Mouse (Mus musculus): ENCODE measurements around the gene Tbc1d1. TPM values are rescaled to one million over a fixed set of nuclear protein-coding genes. Genes with fewer than 3 reads are reported as not detected.

Tbc1d1 gene
- polyA plus RNA-seq, 1 experiment, result 41.8 TPM

DNA sequence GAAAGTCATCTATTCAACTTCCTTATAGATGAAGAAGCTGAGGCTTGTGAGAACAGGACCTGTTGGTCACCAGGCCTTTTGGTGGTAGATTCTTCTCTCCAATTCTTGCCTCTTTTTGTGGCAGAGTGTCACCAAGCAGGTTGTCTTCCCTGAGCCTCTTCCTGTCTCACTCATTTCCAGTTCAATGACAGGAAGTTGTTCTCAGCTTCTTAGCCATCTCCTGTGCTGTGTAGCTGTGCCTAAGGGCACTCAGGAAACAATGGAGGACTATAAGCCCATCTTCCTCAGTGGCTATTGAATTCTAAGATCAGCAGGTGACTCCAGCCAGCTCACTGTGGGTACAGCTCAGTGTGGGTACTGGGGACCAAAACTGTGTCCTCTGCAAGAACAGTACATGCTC, 139.5 kb downstream of the Tbc1d1 start:
- Histone ChIP-seq H3ac (ENCODE audit: control insufficient read depth, insufficient read length) (no peak overlapping the region), H3K4me2 (ENCODE audit: low read depth) (no peak overlapping the region), H3K27me3 (ENCODE audit: control insufficient read depth, insufficient read depth, insufficient read length) (no peaks in the 10 kb centered on the region), H3K4me3 (no peak overlapping the region), H3K79me2 (ENCODE audit: control insufficient read depth, insufficient read depth) (no peaks in the 10 kb centered on the region), H3K36me3 (ENCODE audit: control insufficient read depth, insufficient read depth) (peaks cover 10% of the 10 kb centered on the region)
- TF ChIP-seq MYOG (IDR thresholded peaks at IDR 0.05; ENCODE audit: control insufficient read depth in 1 of 3, insufficient read depth in 1 of 3, insufficient read length in 2 of 3, low read depth in 2 of 3), result no peak
- no peak for TF ChIP-seq TCF12 (IDR thresholded peaks at IDR 0.05; ENCODE audit: insufficient read depth, poor library complexity, severe bottlenecking)
- no peak for TF ChIP-seq POLR2A (IDR thresholded peaks at IDR 0.05; ENCODE audit: insufficient read length, low read depth)
- TF ChIP-seq E2F4 (IDR thresholded peaks at IDR 0.05; ENCODE audit: insufficient read depth), result no peak
- no peak for TF ChIP-seq CEBPB (IDR thresholded peaks at IDR 0.05; ENCODE audit: insufficient read depth, poor library complexity, severe bottlenecking)
- TF ChIP-seq USF1 (IDR thresholded peaks at IDR 0.05; ENCODE audit: low read depth), result no peak
- no peak for TF ChIP-seq POLR2AphosphoS2 (IDR thresholded peaks at IDR 0.05; ENCODE audit: insufficient read length, low read depth)
- TF ChIP-seq MAX (IDR thresholded peaks at IDR 0.05; ENCODE audit: low read depth), result no peak
- TF ChIP-seq TCF3 (IDR thresholded peaks at IDR 0.05; ENCODE audit: insufficient read length, low read depth), result no peak

DNA sequence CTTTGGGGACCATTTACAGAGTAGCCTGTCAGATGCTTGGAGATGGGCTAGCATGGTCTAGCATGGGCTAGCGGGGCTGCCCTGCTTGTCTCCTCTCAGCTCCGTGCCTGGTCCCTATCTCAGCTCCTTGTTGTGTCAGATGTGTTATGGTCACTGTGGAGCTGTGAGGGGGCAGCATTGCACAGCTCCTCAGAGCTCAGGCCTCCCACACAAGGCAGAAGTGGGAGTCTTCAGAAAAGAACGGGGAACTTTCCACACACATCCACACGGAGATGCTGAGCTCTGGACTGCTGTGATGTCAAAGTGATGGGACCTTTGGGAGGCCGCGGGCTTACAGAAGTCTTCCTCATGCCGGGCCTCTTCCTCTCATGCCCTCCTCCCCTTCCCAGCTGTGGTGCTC, 140.2 kb downstream of the Tbc1d1 start:
- Histone ChIP-seq H3K27me3 (ENCODE audit: control insufficient read depth, insufficient read depth, insufficient read length) (no peaks in the 10 kb centered on the region), H3K79me2 (ENCODE audit: control insufficient read depth, insufficient read depth) (no peaks in the 10 kb centered on the region), H3K36me3 (ENCODE audit: control insufficient read depth, insufficient read depth) (peaks cover 10% of the 10 kb centered on the region), H3K4me2 (ENCODE audit: low read depth) (no peak overlapping the region), H3K4me3 (no peak overlapping the region), H3ac (ENCODE audit: control insufficient read depth, insufficient read length) (no peak overlapping the region)
- TF ChIP-seq CEBPB (IDR thresholded peaks at IDR 0.05; ENCODE audit: insufficient read depth, poor library complexity, severe bottlenecking), result no peak
- TF ChIP-seq TCF3 (IDR thresholded peaks at IDR 0.05; ENCODE audit: insufficient read length, low read depth), result no peak
- TF ChIP-seq MYOG (IDR thresholded peaks at IDR 0.05; ENCODE audit: control insufficient read depth in 1 of 3, insufficient read depth in 1 of 3, insufficient read length in 2 of 3, low read depth in 2 of 3), result no peak
- no peak for TF ChIP-seq POLR2A (IDR thresholded peaks at IDR 0.05; ENCODE audit: insufficient read length, low read depth)
- no peak for TF ChIP-seq USF1 (IDR thresholded peaks at IDR 0.05; ENCODE audit: low read depth)
- no peak for TF ChIP-seq MYOD1 (IDR thresholded peaks at IDR 0.05; ENCODE audit: control insufficient read depth in 1 of 3, insufficient read length in 2 of 3, low read depth in 2 of 3)
- TF ChIP-seq E2F4 (IDR thresholded peaks at IDR 0.05; ENCODE audit: insufficient read depth), result no peak
- no peak for TF ChIP-seq MAX (IDR thresholded peaks at IDR 0.05; ENCODE audit: low read depth)
- no peak for TF ChIP-seq REST (IDR thresholded peaks at IDR 0.05; ENCODE audit: insufficient read depth, insufficient read length)

DNA sequence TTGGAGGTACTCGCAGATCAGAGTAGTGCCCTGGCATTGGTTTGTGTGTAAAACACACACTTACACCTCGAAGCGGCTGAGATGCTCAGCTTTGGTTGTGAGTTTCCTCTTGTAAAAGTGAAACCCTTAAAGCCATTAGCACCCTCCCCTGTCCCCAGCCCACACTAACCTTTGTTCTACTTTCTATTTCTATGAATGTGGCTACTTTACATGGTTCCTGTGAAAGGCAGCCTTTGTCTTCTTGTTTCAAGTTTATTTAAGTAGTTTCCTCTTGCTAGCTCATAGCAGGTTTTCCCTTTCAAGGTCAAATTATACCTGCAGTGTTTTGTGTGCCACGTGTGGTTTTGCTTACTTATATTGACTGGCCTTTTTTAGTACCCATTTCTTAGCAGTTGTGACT, 141.0 kb downstream of the Tbc1d1 start:
- H3ac ChIP-seq (ENCODE audit: control insufficient read depth, insufficient read length), result no peak overlapping the region
- no peak overlapping the region for H3K4me2 ChIP-seq (ENCODE audit: low read depth)
- no peak overlapping the region for H3K4me3 ChIP-seq
- no peak for TF ChIP-seq E2F4 (IDR thresholded peaks at IDR 0.05; ENCODE audit: insufficient read depth)
- no peak for TF ChIP-seq MYOD1 (IDR thresholded peaks at IDR 0.05; ENCODE audit: control insufficient read depth in 1 of 3, insufficient read length in 2 of 3, low read depth in 2 of 3)
- TF ChIP-seq CEBPB (IDR thresholded peaks at IDR 0.05; ENCODE audit: insufficient read depth, poor library complexity, severe bottlenecking), result no peak
- TF ChIP-seq MAX (IDR thresholded peaks at IDR 0.05; ENCODE audit: low read depth), result no peak
- no peak for TF ChIP-seq POLR2AphosphoS2 (IDR thresholded peaks at IDR 0.05; ENCODE audit: insufficient read length, low read depth)
- TF ChIP-seq USF1 (IDR thresholded peaks at IDR 0.05; ENCODE audit: low read depth), result no peak
- TF ChIP-seq MYOG (IDR thresholded peaks at IDR 0.05; ENCODE audit: control insufficient read depth in 1 of 3, insufficient read depth in 1 of 3, insufficient read length in 2 of 3, low read depth in 2 of 3), result no peak
- TF ChIP-seq SRF (IDR thresholded peaks at IDR 0.05; ENCODE audit: control insufficient read depth, insufficient read length, low read depth), result no peak
- no peak for TF ChIP-seq TCF12 (IDR thresholded peaks at IDR 0.05; ENCODE audit: insufficient read depth, poor library complexity, severe bottlenecking)
- no peak for TF ChIP-seq POLR2A (IDR thresholded peaks at IDR 0.05; ENCODE audit: insufficient read length, low read depth)
- TF ChIP-seq TCF3 (IDR thresholded peaks at IDR 0.05; ENCODE audit: insufficient read length, low read depth), result no peak
- no peak for TF ChIP-seq REST (IDR thresholded peaks at IDR 0.05; ENCODE audit: insufficient read depth, insufficient read length)
- H3K27me3 ChIP-seq (ENCODE audit: control insufficient read depth, insufficient read depth, insufficient read length), result no peaks in the 10 kb centered on the region
- no peaks in the 10 kb centered on the region for H3K79me2 ChIP-seq (ENCODE audit: control insufficient read depth, insufficient read depth)
- H3K36me3 ChIP-seq (ENCODE audit: control insufficient read depth, insufficient read depth), result peaks cover 10% of the 10 kb centered on the region

DNA sequence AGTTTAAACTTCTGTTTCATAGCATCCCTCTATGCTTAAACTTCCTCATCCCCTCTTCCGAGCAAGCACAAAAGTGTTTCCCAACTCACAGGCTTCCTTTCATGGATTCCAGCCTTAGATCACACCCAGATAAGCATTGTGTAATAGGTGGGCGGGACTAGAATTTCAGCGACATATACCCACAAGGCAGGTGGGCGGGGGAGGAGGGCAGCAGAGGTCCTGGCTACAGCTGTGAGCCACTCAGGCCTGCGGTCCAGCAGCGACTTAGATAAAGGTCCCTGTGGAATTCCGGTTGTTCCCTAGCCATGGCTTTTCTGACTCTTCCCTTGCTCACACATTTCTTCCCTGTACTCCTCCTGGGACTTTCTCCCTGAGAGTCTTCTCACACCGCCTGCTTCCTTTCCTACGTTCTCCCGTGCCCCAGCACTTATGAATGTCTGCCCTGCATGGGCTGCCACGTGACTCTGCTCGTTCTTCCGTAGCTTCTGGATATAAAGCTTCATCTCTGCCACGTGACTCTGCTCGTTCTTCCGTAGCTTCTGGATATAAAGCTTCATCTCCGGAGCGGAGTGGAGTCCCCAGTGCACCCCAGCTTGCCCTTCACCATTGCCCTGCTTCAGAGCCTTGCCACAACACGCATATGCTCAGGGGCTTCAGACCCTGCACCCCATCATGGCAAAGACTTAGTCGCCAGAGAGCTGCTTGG, 142.4 kb downstream of the Tbc1d1 start:
- no peak overlapping the region for H3ac ChIP-seq (ENCODE audit: control insufficient read depth, insufficient read length)
- no peaks in the 10 kb centered on the region for H3K79me2 ChIP-seq (ENCODE audit: control insufficient read depth, insufficient read depth)
- H3K27me3 ChIP-seq (ENCODE audit: control insufficient read depth, insufficient read depth, insufficient read length), result no peaks in the 10 kb centered on the region
- peaks cover 10% of the 10 kb centered on the region for H3K36me3 ChIP-seq (ENCODE audit: control insufficient read depth, insufficient read depth)
- H3K4me3 ChIP-seq, result no peak overlapping the region
- H3K4me2 ChIP-seq (ENCODE audit: low read depth), result peak overlapping the region; percentile 63
- no peak for TF ChIP-seq E2F4 (IDR thresholded peaks at IDR 0.05; ENCODE audit: insufficient read depth)
- TF ChIP-seq CEBPB (IDR thresholded peaks at IDR 0.05; ENCODE audit: insufficient read depth, poor library complexity, severe bottlenecking), result peak; percentile 97
- TF ChIP-seq REST (IDR thresholded peaks at IDR 0.05; ENCODE audit: insufficient read depth, insufficient read length), result no peak
- TF ChIP-seq POLR2AphosphoS2 (IDR thresholded peaks at IDR 0.05; ENCODE audit: insufficient read length, low read depth), result no peak
- peak; percentile 88 to 97 (median 95) for TF ChIP-seq MYOG (IDR thresholded peaks at IDR 0.05; ENCODE audit: control insufficient read depth in 1 of 3, insufficient read depth in 1 of 3, insufficient read length in 2 of 3, low read depth in 2 of 3)
- peak; percentile 94 for TF ChIP-seq TCF12 (IDR thresholded peaks at IDR 0.05; ENCODE audit: insufficient read depth, poor library complexity, severe bottlenecking)
- TF ChIP-seq TCF3 (IDR thresholded peaks at IDR 0.05; ENCODE audit: insufficient read length, low read depth), result peak; percentile 77
- TF ChIP-seq USF1 (IDR thresholded peaks at IDR 0.05; ENCODE audit: low read depth), result no peak
- peak; percentile 29 to 98 (median 96) for TF ChIP-seq MYOD1 (IDR thresholded peaks at IDR 0.05; ENCODE audit: control insufficient read depth in 1 of 3, insufficient read length in 2 of 3, low read depth in 2 of 3)
- no peak for TF ChIP-seq SRF (IDR thresholded peaks at IDR 0.05; ENCODE audit: control insufficient read depth, insufficient read length, low read depth)
- TF ChIP-seq POLR2A (IDR thresholded peaks at IDR 0.05; ENCODE audit: insufficient read length, low read depth), result no peak
- no peak for TF ChIP-seq MAX (IDR thresholded peaks at IDR 0.05; ENCODE audit: low read depth)

Measured in myocyte (in vitro differentiated cells).